Mouse (Mus musculus) kidney, adult 10 weeks (tissue): Measurements from ENCODE around the gene Enam. TPM values are rescaled to one million over a fixed set of nuclear protein-coding genes. Genes with fewer than 3 reads are reported as not detected.

Source experiments
- polyA plus RNA-seq: library from polyadenylated mRNA; stranded (reverse); fragments of 350-450 nt; fragmentation: Illumina TruSeq; extraction: RNeasy Lipid Tissue Mini Kit (QIAGEN cat#74804); gene quantifications from one replicate; pipeline ENCODE4 v1.2.3, GENCODE M21; 2014; ENCODE audit warnings: low read depth, low replicate concordance

The Enam gene
- not detected for polyA plus RNA-seq

DNA sequence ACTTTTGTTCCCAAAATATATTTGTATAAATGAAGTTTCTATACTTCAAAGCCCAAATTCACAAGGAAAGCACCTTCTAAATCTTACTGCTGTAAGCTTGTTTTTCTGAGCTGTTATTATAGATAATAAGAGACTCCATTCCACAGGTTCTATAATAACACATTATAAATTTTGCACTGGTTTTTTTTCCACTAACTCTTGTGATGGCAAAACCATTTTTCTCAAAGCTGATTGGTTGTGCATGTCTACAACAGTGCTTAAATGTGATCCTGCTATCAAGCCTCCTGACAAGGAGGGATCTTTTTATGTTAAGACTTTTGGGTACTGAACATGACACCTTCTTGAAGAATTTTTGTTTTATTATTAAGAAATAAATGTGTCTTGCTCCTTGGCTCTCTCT is at the start of gene Enam:
Gene Enam, plus strand, starts transcription at position 301 of the 400 bp plus-strand sequence.

DNA sequence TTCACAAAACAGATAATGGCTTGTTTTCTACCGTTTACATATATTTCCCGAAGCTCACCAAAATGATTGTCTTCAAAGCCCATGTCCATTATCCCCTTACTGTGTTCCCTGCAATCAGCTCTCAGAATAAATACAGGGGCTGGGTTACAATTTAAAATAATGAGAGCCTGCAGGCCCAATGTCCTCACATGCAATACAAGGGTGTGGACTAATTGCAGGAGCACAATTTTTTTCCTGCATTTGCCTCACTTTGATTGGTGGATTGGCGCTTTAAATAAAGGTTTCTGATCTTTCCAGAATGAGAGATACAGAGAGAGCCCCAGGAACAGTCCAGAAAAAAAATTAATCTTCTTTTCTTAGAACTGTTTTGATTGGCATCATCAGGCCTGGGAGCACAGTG is 32.1 kb upstream of the Enam start, which contains the start of gene Ambn:
Gene Ambn, plus strand, starts transcription at position 301 of the 400 bp plus-strand sequence.

DNA sequence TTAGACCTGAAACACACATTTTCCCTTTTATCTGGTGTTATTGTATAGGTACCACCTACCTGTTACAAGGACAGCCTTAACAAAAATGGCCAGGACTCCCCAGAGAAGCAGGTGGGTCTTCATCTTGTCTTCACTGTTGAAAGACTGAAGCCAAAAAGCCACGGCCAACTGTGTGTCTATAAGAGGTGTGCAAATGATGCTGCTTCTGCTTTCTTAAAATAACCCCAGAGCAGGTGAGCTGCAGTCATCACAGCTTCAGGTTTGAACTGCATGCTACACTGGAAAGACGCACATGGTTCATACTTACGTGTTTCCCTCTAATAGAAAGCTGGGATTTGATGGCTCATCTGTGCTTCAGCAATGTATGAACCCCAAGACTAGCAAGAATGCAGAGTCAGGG is 39.9 kb downstream of the Enam start, which contains the start of gene Jchain:
Gene Jchain, minus strand, starts transcription at position 235 of the 400 bp plus-strand sequence.

DNA sequence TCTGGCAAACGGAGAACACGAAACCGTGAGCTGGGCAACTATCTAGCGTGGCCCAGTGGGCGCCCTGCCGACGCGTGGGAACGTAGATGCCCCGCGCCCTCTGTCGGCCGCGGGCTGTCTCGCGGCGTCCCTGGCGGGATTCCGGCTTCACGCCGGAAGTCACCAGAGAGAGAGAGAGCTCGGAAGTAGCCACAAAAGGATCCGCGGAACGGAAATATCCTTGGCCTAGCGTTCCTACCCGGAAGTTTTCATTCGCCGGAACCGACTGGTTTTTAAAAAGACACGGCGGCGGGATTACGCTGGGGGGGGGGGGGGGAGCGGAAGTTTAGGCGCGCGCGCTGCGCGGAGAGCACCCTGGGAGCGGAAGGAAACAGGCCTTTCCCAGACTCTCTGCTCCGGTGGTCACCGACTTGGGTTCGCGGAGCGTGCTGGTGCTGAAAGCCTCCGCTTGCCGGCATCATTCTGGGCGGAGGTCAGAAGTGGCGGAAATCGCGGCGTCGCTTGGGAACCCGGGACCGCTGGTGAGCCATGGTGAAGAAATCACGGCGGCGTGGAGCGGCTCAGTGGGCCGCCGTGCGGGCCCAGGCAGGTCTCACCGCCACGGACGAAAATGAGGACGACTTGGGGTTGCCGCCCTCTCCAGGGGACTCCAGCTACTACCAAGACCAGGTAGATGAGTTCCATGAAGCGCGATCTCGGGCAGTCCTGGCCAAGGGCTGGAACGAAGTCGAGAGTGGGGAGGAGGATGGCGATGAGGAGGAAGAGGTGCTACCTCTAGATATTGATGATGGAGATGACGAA is 66.5 kb downstream of the Enam start, which contains the start of gene Utp3:
Gene Utp3, plus strand, starts transcription at position 377 of the 801 bp plus-strand sequence.

Other genes with a start within 250 kb of the Enam start
- gene Gm7714, start 219.1 kb upstream of the Enam start, polyA plus RNA-seq: not detected
- not detected for gene Prol1, start 170.7 kb upstream of the Enam start, polyA plus RNA-seq
- not detected for gene Amtn, start 111.9 kb upstream of the Enam start, polyA plus RNA-seq
- not detected for gene Ambn, start 32.0 kb upstream of the Enam start, polyA plus RNA-seq
- gene Jchain, start 39.9 kb downstream of the Enam start, polyA plus RNA-seq: 4.3 TPM
- gene Utp3, start 66.5 kb downstream of the Enam start, polyA plus RNA-seq: 56.9 TPM
- gene Rufy3, start 77.1 kb downstream of the Enam start, polyA plus RNA-seq: 83.2 TPM
- gene Grsf1, start 188.2 kb downstream of the Enam start, polyA plus RNA-seq: 447 TPM
- 110 TPM for gene Mob1b, start 232.9 kb downstream of the Enam start, polyA plus RNA-seq